Mouse (Mus musculus): ENCODE measurements around the gene Glis1. TPM values are rescaled to one million over a fixed set of nuclear protein-coding genes. Genes with fewer than 3 reads are reported as not detected.

Glis1 gene
- polyA plus RNA-seq, 2 experiments: 9.0 to 10.0 TPM

DNA sequence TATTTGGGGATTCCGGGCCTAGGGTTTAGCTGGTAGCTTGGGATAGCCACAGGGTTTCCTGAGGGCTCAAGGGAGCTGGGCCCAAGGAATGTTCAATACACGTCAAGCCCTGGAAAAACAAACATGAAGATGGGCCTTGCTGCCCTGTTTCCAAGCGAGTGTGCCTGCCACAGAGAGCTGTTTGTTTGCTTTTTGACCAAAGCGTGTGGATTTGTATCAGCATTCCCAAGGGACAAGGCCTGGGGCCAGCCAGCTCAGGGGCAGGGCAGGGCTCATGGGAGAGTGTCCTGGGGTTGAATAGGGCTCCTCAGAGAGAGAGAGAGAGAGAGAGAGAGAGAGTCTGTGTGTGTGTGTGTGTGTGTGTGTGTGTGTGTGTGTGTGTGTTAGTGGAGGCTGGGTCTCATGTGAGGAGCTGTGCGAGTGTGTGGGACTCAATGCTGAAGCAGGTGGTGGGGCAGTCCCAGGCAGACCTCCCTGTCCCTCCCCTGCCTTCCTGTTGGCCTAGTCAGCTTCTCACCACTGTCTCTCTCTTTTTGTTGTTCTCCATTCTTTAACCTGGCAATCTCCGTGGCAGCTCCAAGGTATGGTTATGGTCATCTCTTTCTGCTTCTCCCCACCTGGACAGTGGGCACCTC lies 183.3 kb downstream of the Glis1 start:
- Histone ChIP-seq H3K4me3 (replicated peaks; ENCODE audit: low read length) (no peak overlapping the region), H3K9ac (ENCODE audit: low read depth, low read length, severe bottlenecking) (no peak overlapping the region), H3K27ac (replicated peaks; ENCODE audit: low read depth, low read length) (no peak overlapping the region), H3K27me3 (ENCODE audit: control insufficient read depth, insufficient read depth, low read length) (no peaks in the 10 kb centered on the region), H3K4me1 (ENCODE audit: control insufficient read depth, insufficient read depth, low read length) (no peaks in the 10 kb centered on the region), H3K36me3 (ENCODE audit: control insufficient read depth, insufficient read depth, low read length) (no peaks in the 10 kb centered on the region), H3K9me3 (ENCODE audit: control insufficient read depth, low read length) (no peaks in the 10 kb centered on the region), H3K4me2 (replicated peaks; ENCODE audit: low read depth, low read length, severe bottlenecking) (no peak overlapping the region)
- 69% methylated on average over 5 of the region's 6 CpGs for WGBS
- ATAC-seq (ENCODE audit: low FRiP score, low read depth): no peak
- no peak for TF ChIP-seq POLR2A (IDR thresholded peaks at IDR 0.05; ENCODE audit: borderline replicate concordance, extremely low read depth, insufficient read depth, insufficient read length)
- no peak for DNase-seq (ENCODE audit: low spot score)

DNA sequence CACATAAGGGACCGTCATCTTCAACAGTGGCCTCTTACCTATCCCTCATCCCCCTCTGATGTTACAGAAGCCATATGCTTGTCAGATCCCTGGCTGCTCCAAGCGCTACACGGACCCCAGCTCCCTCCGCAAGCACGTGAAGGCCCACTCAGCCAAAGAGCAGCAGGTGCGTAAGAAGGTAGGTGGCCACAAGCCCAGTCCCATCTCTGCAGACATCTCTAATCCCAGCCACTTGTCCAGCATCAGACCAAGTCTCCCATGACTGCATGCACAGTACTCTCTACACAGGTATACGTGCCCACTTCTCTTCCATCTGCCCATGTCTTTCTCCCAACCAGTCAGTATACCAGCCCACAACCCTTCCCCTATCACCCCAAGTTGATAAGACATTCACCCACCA lies 185.1 kb downstream of the Glis1 start:
- Histone ChIP-seq H3K4me3 (replicated peaks; ENCODE audit: low read length) (no peak overlapping the region), H3K36me3 (ENCODE audit: control insufficient read depth, insufficient read depth, low read length) (no peaks in the 10 kb centered on the region), H3K9me3 (ENCODE audit: control insufficient read depth, low read length) (no peaks in the 10 kb centered on the region), H3K4me1 (ENCODE audit: control insufficient read depth, insufficient read depth, low read length) (0 out of 2 replicates have a peak, but pooled peaks cover 5% of the 10 kb centered on the region), H3K9ac (ENCODE audit: low read depth, low read length, severe bottlenecking) (no peak overlapping the region), H3K27me3 (ENCODE audit: control insufficient read depth, insufficient read depth, low read length) (no peaks in the 10 kb centered on the region), H3K4me2 (replicated peaks; ENCODE audit: low read depth, low read length, severe bottlenecking) (no peak overlapping the region), H3K27ac (replicated peaks; ENCODE audit: low read depth, low read length) (no peak overlapping the region)
- 93% methylated on average over 7 of the region's 7 CpGs for WGBS
- no peak for ATAC-seq (ENCODE audit: low FRiP score, low read depth)
- DNase-seq (ENCODE audit: low spot score): no peak
- TF ChIP-seq POLR2A (IDR thresholded peaks at IDR 0.05; ENCODE audit: borderline replicate concordance, extremely low read depth, insufficient read depth, insufficient read length): no peak

- 78% methylated on average over 5 of the region's 5 CpGs for WGBS
- H3K27ac ChIP-seq (replicated peaks; ENCODE audit: low read depth, low read length): no peak overlapping the region
- no peaks in the 10 kb centered on the region for H3K36me3 ChIP-seq (ENCODE audit: control insufficient read depth, insufficient read depth, low read length)
- H3K9me3 ChIP-seq (ENCODE audit: control insufficient read depth, low read length): no peaks in the 10 kb centered on the region
- TF ChIP-seq POLR2A (IDR thresholded peaks at IDR 0.05; ENCODE audit: borderline replicate concordance, extremely low read depth, insufficient read depth, insufficient read length): no peak
- DNase-seq (ENCODE audit: low spot score) (no peak), ATAC-seq (ENCODE audit: low FRiP score, low read depth) (no peak)
- H3K4me2 ChIP-seq (replicated peaks; ENCODE audit: low read depth, low read length, severe bottlenecking): no peak overlapping the region
- no peak overlapping the region for H3K4me3 ChIP-seq (replicated peaks; ENCODE audit: low read length)
- H3K4me1 ChIP-seq (ENCODE audit: control insufficient read depth, insufficient read depth, low read length): 0 out of 2 replicates have a peak, but pooled peaks cover 5% of the 10 kb centered on the region
- H3K9ac ChIP-seq (ENCODE audit: low read depth, low read length, severe bottlenecking): no peak overlapping the region
- H3K27me3 ChIP-seq (ENCODE audit: control insufficient read depth, insufficient read depth, low read length): no peaks in the 10 kb centered on the region
Observed at GRCm38 (mm10) chr4:107621366-107621765, 187.0 kb downstream of the Glis1 start.

DNA sequence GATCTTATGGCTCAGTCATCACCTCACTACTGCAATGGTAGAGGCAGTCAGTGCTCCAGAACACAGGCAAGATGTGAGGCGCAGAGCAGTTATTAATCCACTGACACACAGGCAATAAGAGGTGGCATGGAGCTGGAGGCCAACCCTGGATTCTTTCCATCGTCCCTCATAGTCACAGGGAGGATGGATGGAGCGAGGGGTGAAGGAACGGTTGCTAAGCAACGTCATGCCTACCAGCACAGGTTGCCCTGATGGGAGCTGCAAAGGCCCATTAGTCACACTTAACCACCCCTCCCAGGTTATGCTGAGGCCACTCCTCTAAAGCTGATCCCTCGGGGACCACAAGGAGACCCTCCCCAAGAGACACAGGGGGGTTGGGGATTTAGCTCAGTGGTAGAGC lies 187.9 kb downstream of the Glis1 start:
- H3K9me3 ChIP-seq (ENCODE audit: control insufficient read depth, low read length): no peaks in the 10 kb centered on the region
- no peaks in the 10 kb centered on the region for H3K27me3 ChIP-seq (ENCODE audit: control insufficient read depth, insufficient read depth, low read length)
- no peak overlapping the region for H3K9ac ChIP-seq (ENCODE audit: low read depth, low read length, severe bottlenecking)
- no peak for DNase-seq (ENCODE audit: low spot score)
- H3K4me2 ChIP-seq (replicated peaks; ENCODE audit: low read depth, low read length, severe bottlenecking): no peak overlapping the region
- no peak overlapping the region for H3K4me3 ChIP-seq (replicated peaks; ENCODE audit: low read length)
- no peak for ATAC-seq (ENCODE audit: low FRiP score, low read depth)
- 78% methylated on average over 6 of the region's 6 CpGs for WGBS
- 0 out of 2 replicates have a peak, but pooled peaks cover 5% of the 10 kb centered on the region for H3K4me1 ChIP-seq (ENCODE audit: control insufficient read depth, insufficient read depth, low read length)
- H3K36me3 ChIP-seq (ENCODE audit: control insufficient read depth, insufficient read depth, low read length): no peaks in the 10 kb centered on the region
- no peak for TF ChIP-seq POLR2A (IDR thresholded peaks at IDR 0.05; ENCODE audit: borderline replicate concordance, extremely low read depth, insufficient read depth, insufficient read length)
- H3K27ac ChIP-seq (replicated peaks; ENCODE audit: low read depth, low read length): no peak overlapping the region

GRCm38 (mm10) chr4:107623916-107624315 lies 189.5 kb downstream of the Glis1 start:
- no peak overlapping the region for H3K27ac ChIP-seq (replicated peaks; ENCODE audit: low read depth, low read length)
- H3K4me3 ChIP-seq (replicated peaks; ENCODE audit: low read length): no peak overlapping the region
- ATAC-seq (ENCODE audit: low FRiP score, low read depth) (no peak), DNase-seq (ENCODE audit: low spot score) (no peak)
- H3K36me3 ChIP-seq (ENCODE audit: control insufficient read depth, insufficient read depth, low read length): no peaks in the 10 kb centered on the region
- H3K4me1 ChIP-seq (ENCODE audit: control insufficient read depth, insufficient read depth, low read length): peaks cover 10% of the 10 kb centered on the region; the same call in 1 of the 2 replicates
- 52% methylated on average over 6 of the region's 6 CpGs for WGBS
- no peaks in the 10 kb centered on the region for H3K27me3 ChIP-seq (ENCODE audit: control insufficient read depth, insufficient read depth, low read length)
- no peak overlapping the region for H3K9ac ChIP-seq (ENCODE audit: low read depth, low read length, severe bottlenecking)
- H3K9me3 ChIP-seq (ENCODE audit: control insufficient read depth, low read length): no peaks in the 10 kb centered on the region
- no peak overlapping the region for H3K4me2 ChIP-seq (replicated peaks; ENCODE audit: low read depth, low read length, severe bottlenecking)
- TF ChIP-seq POLR2A (IDR thresholded peaks at IDR 0.05; ENCODE audit: borderline replicate concordance, extremely low read depth, insufficient read depth, insufficient read length): no peak
